Mouse (Mus musculus): ENCODE results near the gene Mnat1.

DNA sequence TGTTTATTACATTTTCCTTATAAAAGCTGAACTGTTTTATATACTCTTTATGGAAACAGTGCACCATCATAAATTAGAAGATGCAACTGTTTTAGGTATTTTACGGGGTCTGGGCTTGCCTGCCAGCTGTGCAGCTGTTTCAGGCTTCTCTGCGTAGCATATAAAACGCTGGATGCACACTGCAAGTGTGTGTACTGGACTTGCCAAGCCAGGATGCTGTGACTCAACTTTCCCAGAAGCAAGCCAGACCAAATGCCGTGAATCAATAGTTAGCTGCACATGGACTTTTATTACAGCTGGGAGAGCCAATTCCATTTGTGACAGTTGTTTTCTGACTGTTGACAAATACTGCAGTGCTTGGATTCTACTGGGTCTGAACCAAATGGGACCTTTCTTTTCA is 146.4 kb downstream of the Mnat1 start:
- TF ChIP-seq POLR2A (IDR thresholded peaks at IDR 0.05; ENCODE audit: borderline replicate concordance, insufficient read depth, low read length), result no peak
- TF ChIP-seq CTCF (IDR thresholded peaks at IDR 0.05; ENCODE audit: borderline replicate concordance, insufficient read depth, low read depth, low read length), result no peak

Measured in cerebellum, adult 2 months (tissue).